In the genomic region with DNA sequence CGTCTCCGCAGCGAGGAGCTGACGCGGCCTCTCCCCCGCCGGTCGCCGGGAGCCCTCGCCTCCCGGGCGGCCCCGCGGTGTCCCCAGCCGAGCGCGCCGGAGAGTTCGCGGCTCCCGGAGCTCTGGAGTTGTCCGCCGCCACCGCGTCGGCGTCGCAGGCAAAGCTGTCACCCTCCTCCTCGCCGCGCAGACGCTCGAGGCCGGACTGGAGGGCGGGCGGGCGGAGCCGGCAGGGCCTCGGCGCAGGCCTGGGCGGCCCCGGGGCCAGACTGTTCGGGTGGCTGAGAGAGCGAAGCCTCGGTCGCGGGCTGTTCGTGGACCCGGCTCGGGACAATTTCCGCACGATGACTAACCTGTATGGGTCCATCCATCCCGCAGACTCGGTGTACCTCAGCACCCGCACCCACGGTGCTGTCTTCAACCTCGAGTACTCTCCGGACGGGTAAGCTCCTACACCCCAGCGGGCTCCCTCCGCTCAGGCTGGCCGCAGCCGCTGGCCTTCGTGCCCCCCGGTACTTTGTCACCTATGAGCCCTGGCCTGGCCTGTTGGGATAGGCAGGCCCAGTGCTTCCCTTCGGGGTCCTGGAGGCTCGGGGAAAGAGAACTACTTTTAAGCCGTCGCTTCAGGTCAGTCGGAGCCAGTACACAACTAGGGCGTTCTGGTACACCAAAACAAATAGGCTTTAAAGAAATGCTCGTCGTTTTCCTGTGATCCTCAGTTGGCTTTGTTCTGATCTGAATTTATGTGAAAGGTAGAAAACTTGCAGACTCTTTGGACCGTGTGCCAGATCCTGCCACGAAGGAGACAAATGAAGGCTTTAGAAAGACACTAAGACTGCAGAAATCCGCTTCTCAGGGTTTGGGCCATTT, we compare ENCODE assay signal across 8 mouse cellular contexts. TPM values are rescaled to one million over a fixed set of nuclear protein-coding genes. Genes with fewer than 3 reads are reported as not detected.
DNase-seq lines count a peak whose midpoint lies in the region; ATAC-seq and TF ChIP-seq lines count a peak whose summit lies in the region.

A gene (minus strand): TSS at position 447 of the 870 bp plus-strand sequence.

- peaks cover 11% of the 10 kb centered on the region for H3K4me1 ChIP-seq in embryonic facial prominence, embryonic 15.5 days
- peaks cover 23% of the 10 kb centered on the region for H3K4me1 ChIP-seq in heart, embryonic 13.5 days
- H3K4me1 ChIP-seq in kidney, embryonic 16.5 days (ENCODE audit: insufficient read depth, low read length), result peaks cover 18% of the 10 kb centered on the region
- H3K4me1 ChIP-seq in liver, embryonic 12.5 days, result peaks cover 19% of the 10 kb centered on the region

- H3K4me2 ChIP-seq in embryonic facial prominence, embryonic 15.5 days (replicated peaks), result peak within 1 kb of the TSS; percentile 58
- H3K4me2 ChIP-seq in heart, embryonic 13.5 days, result peak within 1 kb of the TSS; percentile 92
- peak within 1 kb of the TSS; percentile 95 for H3K4me2 ChIP-seq in kidney, embryonic 16.5 days (replicated peaks; ENCODE audit: low read depth, low read length)
- peak within 1 kb of the TSS; percentile 82 for H3K4me2 ChIP-seq in liver, embryonic 12.5 days
- H3K4me2 ChIP-seq in myocyte (ENCODE audit: low read depth), result peak within 1 kb of the TSS; percentile 99

- peaks cover 50% of the 10 kb centered on the region for H3K79me2 ChIP-seq in myocyte (ENCODE audit: control insufficient read depth, insufficient read depth)

- no peaks in the 10 kb centered on the region for H3K9me3 ChIP-seq in embryonic facial prominence, embryonic 15.5 days (replicated peaks)
- no peaks in the 10 kb centered on the region for H3K9me3 ChIP-seq in heart, embryonic 13.5 days
- H3K9me3 ChIP-seq in kidney, embryonic 16.5 days (ENCODE audit: low read length), result no peaks in the 10 kb centered on the region
- no peaks in the 10 kb centered on the region for H3K9me3 ChIP-seq in liver, embryonic 12.5 days (replicated peaks)

- peak within 1 kb of the TSS; percentile 88 for H3K9ac ChIP-seq in embryonic facial prominence, embryonic 15.5 days
- peak within 1 kb of the TSS; percentile 97 for H3K9ac ChIP-seq in heart, embryonic 13.5 days
- peak within 1 kb of the TSS; percentile 97 for H3K9ac ChIP-seq in kidney, embryonic 16.5 days (replicated peaks; ENCODE audit: low read length)
- peak within 1 kb of the TSS; percentile 97 for H3K9ac ChIP-seq in liver, embryonic 12.5 days

- DNase-seq in B cell, adult 2 months, result peak; percentile 51 to 64
- peak; percentile 51 for DNase-seq in R1 (ENCODE audit: low read depth, low spot score)
- peak; percentile 53 for DNase-seq in urinary bladder, postnatal 14 days (ENCODE audit: low spot score)

- no peak for TF ChIP-seq POLR2A in myocyte (IDR thresholded peaks at IDR 0.05; ENCODE audit: insufficient read length, low read depth)

- WGBS in embryonic facial prominence, embryonic 15.5 days, result under 1% methylated on average over 61 of the region's 76 CpGs
- under 1% methylated on average over 76 of the region's 76 CpGs for WGBS in heart, embryonic 13.5 days
- WGBS in kidney, embryonic 16.5 days, result under 1% methylated on average over 71 of the region's 76 CpGs
- WGBS in liver, embryonic 12.5 days (ENCODE audit: insufficient replicate concordance), result under 1% methylated on average over 73 of the region's 76 CpGs

- H3K27me3 ChIP-seq in embryonic facial prominence, embryonic 15.5 days, result no peaks in the 10 kb centered on the region
- no peaks in the 10 kb centered on the region for H3K27me3 ChIP-seq in heart, embryonic 13.5 days (replicated peaks)
- H3K27me3 ChIP-seq in kidney, embryonic 16.5 days (ENCODE audit: insufficient read depth, low read length), result no peaks in the 10 kb centered on the region
- H3K27me3 ChIP-seq in liver, embryonic 12.5 days (replicated peaks), result no peaks in the 10 kb centered on the region
- H3K27me3 ChIP-seq in myocyte (ENCODE audit: control insufficient read depth, insufficient read depth, insufficient read length), result no peaks in the 10 kb centered on the region

- peak within 1 kb of the TSS; percentile 77 for H3K4me3 ChIP-seq in embryonic facial prominence, embryonic 15.5 days (replicated peaks)
- H3K4me3 ChIP-seq in heart, embryonic 13.5 days, result peak within 1 kb of the TSS; percentile 88
- peak within 1 kb of the TSS; percentile 99 for H3K4me3 ChIP-seq in kidney, embryonic 16.5 days (ENCODE audit: low read length)
- peak within 1 kb of the TSS; percentile 87 for H3K4me3 ChIP-seq in liver, embryonic 12.5 days
- peak within 1 kb of the TSS; percentile 73 for H3K4me3 ChIP-seq in myocyte

- H3K36me3 ChIP-seq in embryonic facial prominence, embryonic 15.5 days, result 0 out of 2 replicates have a peak, but pooled peaks cover 4% of the 10 kb centered on the region
- H3K36me3 ChIP-seq in heart, embryonic 13.5 days, result peaks cover 26% of the 10 kb centered on the region
- 0 out of 2 replicates have a peak, but pooled peaks cover 4% of the 10 kb centered on the region for H3K36me3 ChIP-seq in kidney, embryonic 16.5 days (ENCODE audit: insufficient read depth, low read length)
- H3K36me3 ChIP-seq in liver, embryonic 12.5 days, result peaks cover 33% of the 10 kb centered on the region
- H3K36me3 ChIP-seq in myocyte (ENCODE audit: control insufficient read depth, insufficient read depth), result peaks cover 8% of the 10 kb centered on the region

- H3K27ac ChIP-seq in embryonic facial prominence, embryonic 15.5 days (replicated peaks), result peak within 1 kb of the TSS; percentile 98
- H3K27ac ChIP-seq in heart, embryonic 13.5 days (replicated peaks), result peak within 1 kb of the TSS; percentile 99
- peak within 1 kb of the TSS; percentile 98 for H3K27ac ChIP-seq in kidney, embryonic 16.5 days (ENCODE audit: low read length)
- peak within 1 kb of the TSS; percentile 98 for H3K27ac ChIP-seq in liver, embryonic 12.5 days

- H3ac ChIP-seq in myocyte (ENCODE audit: control insufficient read depth, insufficient read length), result peak within 1 kb of the TSS; percentile 79

- peak; percentile 86 for ATAC-seq in embryonic facial prominence, embryonic 15.5 days (ENCODE audit: insufficient number of reproducible peaks, low FRiP score, low TSS enrichment, low read depth)
- peak; percentile 80 for ATAC-seq in heart, embryonic 13.5 days (ENCODE audit: extremely low read depth, insufficient number of reproducible peaks, low FRiP score, low TSS enrichment)
- ATAC-seq in kidney, embryonic 16.5 days (ENCODE audit: low FRiP score, low TSS enrichment), result peak; percentile 90
- peak; percentile 92 for ATAC-seq in liver, embryonic 12.5 days

TF ChIP-seq in myocyte, 11 proteins besides CTCF, POLR2A, EP300 and RAD21:
- TF ChIP-seq REST (IDR thresholded peaks at IDR 0.05; ENCODE audit: insufficient read depth, insufficient read length) (no peak), POLR2AphosphoS2 (IDR thresholded peaks at IDR 0.05; ENCODE audit: insufficient read length, low read depth) (peak; percentile 31)

RNA-seq across cellular contexts. Expression of the gene that starts here (rescaled TPM):
- 67.1 and 68.9 TPM in 2 replicates for polyA plus RNA-seq in embryonic facial prominence, embryonic 15.5 days (2015; fragmentation: Nextera tagmentation; extraction: Ambion mirVana)
- polyA plus RNA-seq in heart, embryonic 13.5 days (2015; fragmentation: Nextera tagmentation; extraction: Ambion mirVana), result 31.7 and 37.7 TPM in 2 replicates
- polyA plus RNA-seq in kidney, embryonic 16.5 days (2015; fragmentation: Nextera tagmentation; extraction: Ambion mirVana), result 84.0 and 85.3 TPM in 2 replicates
- polyA plus RNA-seq in liver, embryonic 12.5 days (2016; fragmentation: Nextera tagmentation; extraction: Ambion mirVana), result 90.7 and 92.0 TPM in 2 replicates
- polyA plus RNA-seq in myocyte (2012; fragmentation: generic; extraction: Trizol), result 32.6 TPM

Comparison
In these comparisons a context has a peak if more than half of its experiments do, and no peak if none do; other contexts are left out.
1. Peak in every context shown above with its lines: DNase-seq, ATAC-seq, H3K4me3 ChIP-seq and H3K27ac ChIP-seq.